Mouse (Mus musculus) MN1 (cell line): Measurements from ENCODE around the gene D10Jhu81e.
A peak's percentile ranks its signal among the peaks of the same experiment; 100 is the strongest.

ENCODE experiments used
- DNase-seq: peaks from one replicate; pipeline ENCODE4 v3.0.0-alpha.2; 2016; ENCODE audit warnings: low spot score

The D10Jhu81e gene

DNA sequence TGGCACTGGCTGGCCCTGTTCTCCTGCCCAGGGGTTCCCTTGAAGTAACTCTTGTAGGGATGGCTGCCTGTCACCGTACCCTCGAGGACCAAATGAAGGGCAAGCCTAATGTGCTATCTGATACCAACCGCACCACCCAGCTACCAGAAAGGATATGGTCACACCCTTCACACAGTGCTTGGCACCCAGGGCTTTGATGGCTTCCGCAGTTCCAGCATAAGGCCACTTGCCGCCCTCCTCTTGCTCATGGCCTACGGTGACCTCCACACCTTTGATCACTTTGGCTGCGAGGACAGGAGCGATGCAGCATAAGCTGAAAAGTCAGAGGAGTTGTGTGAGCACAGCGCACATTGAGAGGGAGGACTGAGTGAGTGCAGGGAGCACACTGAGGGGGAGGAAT lies 6.3 kb downstream of the D10Jhu81e start:
- DNase-seq: no peak

DNA sequence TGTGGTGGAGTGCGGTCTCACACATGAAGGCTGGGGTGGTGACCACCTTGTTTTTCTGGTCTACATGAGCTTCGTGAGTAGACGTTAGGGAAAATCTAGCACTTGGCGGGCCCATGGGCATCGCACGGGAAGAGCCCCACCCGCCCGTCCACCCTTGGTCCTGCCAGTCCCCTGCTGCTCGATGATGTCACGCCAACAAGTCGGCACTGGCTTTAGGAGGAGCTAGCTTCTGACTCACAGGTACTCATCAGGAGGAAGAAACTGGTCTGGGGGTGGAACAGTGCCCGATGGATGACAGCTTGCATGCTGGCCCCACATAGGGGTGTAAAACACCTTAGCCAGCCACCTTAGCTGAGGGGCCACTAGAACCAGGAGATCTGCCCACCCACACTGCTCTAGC lies 6.9 kb downstream of the D10Jhu81e start:
- DNase-seq: no peak

DNA sequence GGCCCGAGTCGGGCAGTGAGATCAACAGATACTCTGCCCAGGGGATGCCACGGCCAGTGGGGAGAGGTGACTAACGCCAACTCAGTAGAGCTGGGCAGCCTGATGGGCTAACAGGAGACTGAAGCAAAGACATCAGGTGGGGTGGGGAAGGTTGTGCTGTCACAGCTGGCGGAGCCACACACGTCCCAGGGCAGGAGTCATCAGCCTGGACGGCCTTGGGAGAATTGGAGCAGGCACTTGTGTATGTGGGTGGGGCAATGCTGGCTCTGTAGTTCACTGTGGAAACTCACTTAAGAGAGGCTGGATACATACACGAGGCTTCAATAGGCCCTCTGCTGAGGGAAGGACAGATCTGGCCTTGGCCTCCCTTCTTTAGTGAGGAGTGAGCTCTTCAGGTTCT lies 8.5 kb downstream of the D10Jhu81e start:
- DNase-seq: no peak

DNA sequence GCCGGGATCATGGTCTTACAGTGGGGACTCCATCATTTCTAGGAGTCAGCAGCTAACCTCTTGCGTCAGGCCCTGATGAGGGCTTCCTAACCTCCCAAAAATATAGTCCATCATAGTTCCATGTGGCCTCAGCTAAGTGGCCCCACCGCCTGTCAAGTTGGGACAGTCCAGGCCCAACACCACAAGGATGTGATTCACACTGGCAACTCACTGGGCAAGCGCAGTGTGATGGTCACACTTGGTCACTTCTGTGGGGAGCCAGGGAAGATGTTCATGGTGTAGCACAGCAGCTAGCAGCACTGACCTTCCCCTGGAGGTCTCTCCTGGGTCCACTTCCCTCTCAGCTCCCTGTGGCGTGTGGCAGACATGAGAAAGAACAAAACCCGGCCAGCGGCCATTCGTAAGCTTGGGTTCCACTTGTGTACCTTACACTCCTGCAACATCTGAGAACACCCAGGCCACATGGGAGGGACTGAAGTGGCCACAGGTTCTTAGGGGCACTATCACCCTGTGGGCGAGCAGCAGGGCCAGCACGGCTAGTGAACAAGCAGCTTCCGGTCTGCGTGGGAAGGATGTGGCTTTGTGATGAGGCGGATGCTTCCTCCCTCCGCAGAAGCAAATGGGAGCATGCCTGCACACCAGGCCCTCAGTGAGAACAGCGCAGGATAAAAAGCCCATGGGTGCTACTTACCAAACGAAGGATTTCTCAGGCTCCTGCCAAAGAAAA lies 9.1 kb downstream of the D10Jhu81e start:
- no peak for DNase-seq

DNA sequence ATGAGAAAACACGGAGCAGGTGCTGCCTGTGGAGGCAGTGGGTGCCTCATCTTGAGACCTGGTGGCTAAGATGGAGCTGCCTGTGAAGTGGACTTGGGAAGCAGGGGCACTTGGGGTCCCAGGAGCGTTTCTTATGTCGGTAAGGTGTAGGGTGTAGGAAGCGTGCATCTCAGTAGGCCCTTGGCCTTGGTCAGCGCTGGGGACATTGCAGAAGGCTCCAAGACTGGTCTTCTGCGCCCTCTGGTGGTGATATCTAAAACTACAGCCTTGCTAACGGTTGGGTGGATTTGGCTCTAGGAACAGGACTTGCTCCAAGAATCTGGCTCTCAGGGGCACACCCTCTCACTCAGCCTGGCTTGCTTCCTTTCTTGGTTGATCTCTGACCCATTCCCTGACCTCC lies 9.7 kb downstream of the D10Jhu81e start:
- DNase-seq: peak; percentile 92

DNA sequence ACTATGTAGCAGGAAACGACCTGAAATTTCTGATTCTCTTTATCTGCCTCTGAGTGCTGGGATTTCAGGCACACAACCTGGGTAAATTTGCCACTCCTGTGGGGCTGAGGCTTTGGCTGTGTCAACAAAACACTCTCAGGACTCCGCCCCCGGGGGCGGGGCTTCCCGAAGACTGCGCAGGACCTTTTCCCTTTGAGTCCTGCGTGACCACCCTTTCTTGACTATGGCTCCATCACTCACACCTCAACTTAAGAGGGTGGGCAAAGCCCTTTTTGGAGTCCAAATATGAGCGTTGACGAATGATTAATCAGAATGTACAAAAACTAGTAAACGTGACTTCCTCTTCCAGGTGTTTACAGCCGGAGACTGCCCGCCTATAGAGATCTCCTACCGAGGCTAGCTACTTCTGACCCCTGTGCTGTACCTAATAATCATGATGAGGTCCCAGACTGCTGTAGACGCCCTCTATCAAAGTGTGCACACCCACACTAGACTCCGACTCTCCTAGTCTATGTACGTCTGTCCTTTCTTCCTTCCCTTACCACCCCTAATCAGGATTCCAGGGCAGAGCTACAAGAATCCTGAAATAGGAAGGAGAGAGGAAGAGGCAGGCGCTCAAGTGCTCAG lies 10.2 kb downstream of the D10Jhu81e start:
- peak; percentile 46 for DNase-seq

DNA sequence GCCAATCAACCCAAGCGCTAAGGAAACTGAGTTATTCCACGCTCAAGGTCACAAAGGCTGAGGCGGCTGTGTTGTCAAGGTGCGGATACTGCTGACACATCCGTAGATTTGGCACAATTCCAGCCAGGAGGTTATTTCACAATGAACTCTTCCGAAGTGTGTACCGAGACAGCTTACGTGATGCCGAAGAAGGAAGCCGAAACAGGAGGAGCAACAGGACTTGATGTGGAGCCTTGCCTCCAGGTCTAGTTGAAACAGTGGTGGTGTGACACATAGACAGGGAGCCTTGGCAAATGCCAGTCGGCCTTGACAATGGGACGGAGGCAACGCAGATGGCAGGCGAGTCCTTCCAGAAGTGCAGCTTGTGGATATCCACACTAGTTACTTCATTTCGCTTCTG lies 11.5 kb downstream of the D10Jhu81e start:
- no peak for DNase-seq

DNA sequence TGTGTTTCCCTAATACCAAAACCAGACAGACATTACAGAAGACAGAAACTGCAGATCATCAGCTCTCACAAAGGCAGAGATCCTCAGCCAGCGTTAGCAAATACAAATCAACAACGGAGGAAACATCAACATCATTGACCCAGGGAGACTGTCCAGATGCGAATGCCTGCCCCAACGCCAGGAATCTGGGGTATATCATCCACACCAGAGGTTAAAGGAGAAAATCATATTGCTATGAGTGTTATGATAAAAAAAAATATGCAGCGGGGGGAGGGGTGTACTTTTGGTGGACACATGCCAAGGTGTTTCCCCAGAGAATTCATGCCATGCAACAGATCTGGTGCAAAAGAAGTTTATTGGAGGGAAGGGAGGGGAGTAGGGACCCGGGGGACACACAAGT lies 12.7 kb downstream of the D10Jhu81e start:
- DNase-seq: peak; percentile 60

DNA sequence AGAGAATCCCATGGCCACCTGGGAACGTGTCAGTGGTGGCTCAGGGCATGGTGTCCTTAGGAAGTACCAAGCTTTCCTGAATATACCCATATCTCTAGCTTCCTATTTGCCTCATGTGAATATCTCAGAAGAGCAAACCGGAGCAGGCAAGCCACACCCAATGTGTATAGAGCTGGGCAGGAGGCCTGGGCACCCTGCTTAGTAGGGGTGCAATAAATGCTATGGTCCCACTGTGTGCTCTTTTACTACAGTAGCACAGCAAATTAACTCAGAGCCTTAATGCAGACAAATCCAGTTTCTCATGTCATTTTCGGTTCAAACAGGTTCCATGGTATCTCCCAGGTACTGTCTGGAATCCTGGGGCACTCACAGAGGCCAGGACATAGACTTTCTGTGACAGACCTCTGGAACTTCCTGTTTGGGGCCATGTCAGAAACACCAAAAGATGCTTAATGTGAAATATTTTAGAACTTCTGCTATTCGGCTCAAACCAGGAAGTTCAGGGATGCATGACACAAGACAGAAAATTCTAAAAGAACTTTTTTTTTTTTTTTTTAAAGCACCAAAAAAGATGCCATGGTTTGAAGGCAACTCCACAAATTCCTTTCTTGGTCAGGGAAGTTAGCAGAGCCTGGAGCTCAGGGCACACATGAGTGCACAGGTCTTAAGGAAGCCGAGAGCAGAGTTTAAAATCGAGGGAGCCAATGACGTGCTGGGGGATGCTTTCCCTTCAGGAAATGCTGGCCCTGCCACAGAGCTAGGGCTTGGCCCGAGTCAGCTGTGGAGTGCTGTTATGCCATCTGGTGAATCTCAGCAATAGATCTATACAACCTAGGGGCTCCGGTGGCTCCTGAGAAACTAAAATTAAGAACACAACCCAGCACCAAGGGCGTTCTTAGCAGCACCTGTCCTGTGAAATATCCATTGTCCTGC lies 20.5 kb downstream of the D10Jhu81e start:
- no peak for DNase-seq

DNA sequence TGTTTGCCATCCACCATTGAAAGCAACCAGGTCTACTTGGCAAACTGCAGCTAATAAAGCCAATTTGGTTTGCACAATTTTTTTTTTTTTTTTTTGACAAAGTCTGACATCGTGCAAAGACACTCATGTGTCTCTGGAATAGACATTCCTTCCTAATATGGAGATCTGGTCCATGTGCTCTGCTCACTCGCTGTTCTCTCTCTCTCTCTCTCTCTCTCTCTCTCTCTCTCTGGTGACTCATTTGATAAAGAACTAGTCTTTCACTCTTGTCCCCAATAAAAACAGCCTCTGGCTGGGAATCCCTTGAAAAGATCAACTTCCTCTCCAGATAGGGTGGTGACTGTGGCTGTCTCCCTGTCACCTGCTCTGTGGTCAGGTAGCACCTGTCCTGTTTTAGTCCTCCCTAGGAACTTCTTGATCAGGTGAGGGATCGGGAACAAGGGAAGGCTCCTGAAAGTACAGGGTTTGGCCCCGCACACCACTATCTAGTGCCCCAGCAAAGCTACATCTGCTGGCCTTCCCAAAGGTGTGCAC lies 21.6 kb downstream of the D10Jhu81e start:
- peak; percentile 67 for DNase-seq

DNA sequence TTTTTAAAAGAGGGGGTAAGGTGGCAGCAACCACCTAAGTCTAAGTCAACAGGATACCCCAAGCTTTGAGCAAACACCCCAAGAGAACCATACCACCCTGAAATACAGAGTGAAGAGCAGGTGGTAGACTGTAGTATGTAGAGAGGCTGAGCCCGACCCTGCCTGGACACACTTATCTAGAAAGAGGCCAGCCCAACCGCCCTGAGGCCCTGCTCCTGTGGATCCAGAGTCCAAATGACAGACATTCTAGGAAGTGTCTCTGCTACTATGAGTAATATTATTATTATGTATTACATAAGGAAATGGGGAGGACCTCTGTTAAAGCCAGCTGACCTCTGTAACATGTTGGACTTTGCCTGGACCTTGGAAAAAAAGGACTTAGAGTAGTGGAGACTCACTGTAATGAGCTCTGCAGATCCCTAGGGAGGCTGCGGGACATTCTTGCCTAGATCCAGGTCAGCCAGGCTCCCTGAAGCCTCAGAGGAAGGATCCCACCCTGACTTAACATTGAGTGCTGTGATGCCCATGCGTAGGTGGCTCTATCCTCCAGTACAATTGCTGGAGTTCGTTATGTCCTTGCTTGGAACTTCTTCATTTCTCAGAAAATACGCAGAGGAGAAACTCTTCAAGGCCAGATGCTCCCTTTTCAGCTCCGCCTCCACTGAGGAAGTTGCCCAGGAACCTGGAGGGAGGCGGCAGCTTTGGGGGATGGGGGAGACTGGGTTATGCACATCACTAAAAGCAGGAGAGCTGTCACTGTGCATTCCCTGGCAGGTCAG lies 25.7 kb downstream of the D10Jhu81e start:
- DNase-seq: no peak

DNA sequence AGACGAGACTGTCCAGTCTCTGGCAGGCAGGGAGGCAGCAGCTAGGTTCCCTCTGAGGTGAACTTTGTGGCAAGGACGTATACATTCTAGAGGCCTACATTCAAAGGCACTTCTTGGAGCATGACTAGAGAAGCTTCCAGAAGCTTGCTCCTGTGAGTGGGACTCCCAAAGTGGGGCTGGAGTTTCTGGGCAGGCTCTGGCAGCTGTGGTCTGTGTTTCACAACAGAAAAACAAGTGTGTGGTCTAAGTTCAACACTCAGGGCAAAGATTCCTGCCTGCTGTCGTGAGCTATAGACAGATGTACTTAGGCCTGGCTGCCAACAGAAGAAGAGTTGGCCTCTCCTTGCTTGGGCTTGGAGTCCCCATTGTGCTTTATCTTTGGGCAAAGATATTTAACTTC lies 28.7 kb downstream of the D10Jhu81e start:
- DNase-seq: no peak

DNA sequence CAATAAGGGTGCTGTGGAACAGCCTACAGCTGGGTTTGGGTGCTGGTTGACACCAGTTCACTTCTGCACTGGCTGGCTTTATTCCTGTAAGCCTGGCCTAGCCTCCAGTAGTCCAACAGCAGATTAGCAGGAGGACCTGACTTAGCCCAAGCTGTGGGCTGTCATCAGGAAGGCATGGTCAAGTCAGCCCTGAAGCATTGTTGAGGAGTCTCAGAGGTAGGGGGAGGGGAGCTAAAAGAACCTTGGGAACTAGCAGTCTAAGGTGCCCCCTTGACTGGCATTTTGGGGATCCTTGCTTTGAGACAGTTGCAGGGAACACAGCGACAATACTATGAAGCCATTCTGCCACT lies 29.4 kb downstream of the D10Jhu81e start:
- no peak for DNase-seq

DNA sequence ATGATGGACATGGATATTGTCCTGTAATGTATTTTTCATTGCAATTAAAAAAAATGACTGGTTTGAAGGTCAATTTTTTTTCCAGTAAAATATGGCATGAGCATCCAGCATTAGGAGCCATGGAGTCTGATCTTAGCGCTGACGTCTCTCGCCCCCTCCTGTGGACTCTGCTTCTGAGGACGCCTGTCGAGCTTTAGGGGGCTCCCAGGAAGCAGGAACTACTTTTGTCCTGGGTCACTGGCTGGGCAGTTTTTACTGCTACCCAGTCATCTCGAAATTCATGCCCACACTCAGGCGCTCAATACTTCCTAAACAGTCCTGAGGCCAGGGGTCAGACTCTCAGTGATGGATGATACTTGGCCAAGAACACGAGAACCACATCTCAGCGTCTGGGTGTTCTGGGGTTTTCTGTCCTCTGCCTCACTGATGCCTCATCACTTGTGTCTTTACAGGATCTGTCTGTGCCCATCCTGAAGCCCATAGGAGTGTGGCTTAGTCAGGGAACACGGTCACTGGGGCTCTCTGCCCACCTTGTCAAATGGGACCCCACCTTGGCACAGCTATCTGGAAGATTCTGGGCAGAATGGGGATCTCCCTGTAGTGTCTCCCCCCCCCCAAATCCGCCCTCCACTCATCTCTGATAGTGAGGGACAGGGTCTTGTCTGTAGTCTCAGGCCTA lies 29.9 kb downstream of the D10Jhu81e start:
- DNase-seq: no peak

DNA sequence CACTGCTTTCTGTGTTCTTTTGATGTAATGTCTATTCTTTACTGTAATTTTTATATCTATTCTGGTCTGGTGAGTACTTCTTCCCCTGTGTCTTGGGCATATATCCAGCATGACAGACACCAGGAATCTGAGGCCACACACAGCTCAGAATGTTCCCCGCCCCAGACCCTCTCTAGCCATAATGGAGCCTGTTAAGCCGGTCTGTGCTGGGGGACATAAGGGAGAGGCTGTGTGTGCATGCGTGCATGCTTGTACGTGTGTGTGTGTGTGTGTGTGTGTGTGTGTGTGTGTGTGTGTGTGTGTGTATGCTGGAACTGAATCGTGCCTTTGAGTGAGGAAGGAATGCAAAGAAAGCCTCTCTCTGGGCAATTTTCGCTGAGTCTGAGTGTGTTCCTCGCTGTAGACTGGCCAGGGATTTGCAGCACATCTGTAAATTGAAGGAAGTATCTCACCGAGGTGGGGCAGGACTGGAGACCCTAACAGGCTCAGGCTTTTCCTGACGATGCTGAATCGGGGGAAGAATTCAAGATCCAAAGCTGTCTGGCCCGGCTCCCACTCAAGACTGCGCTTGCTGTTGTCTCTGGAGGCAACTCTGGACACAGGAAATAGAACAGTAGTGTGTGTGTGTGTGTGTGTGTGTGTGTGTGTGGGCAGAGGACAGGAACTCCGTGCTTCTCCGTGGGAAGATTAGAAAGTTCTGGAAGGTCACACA lies 30.6 kb downstream of the D10Jhu81e start:
- DNase-seq: no peak

DNA sequence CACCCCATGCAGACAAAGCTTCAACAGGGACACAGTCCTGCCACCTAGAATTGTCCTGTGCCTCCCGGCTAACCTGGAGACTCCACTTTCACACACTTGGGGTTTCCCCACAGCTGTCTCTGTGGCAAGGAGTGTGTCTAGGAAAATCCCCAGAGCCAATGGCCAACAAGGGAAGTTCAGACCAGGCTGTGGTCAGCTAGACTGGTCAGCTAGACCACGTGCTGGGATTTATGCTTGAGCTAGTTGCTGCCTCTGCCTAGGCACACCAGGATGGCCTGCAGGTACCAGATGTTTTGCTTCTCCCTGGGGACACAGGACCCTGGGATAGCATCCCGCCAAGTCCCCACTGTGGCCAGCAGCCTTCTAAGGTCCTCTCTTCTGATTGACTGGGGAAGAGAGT lies 32.4 kb downstream of the D10Jhu81e start:
- DNase-seq: no peak

DNA sequence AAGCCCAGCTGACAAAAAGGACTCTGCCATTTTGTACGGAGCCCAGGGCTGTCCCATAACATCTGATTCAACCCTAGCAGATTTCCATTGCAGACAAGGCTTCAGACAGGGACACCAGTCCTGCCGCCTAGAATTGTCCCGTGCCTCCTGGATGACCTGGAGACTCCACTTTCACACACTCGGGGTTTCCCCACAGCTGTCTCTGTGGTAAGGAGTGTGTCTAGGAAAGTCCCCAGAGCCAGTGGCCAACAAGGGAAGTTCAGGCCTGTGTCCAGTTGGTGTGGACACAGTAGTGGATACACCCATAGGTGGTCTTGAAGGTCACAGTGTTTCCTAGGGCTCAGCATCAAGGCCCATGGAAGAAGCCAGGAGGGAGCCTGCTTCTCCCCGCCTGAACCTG lies 33.6 kb downstream of the D10Jhu81e start:
- DNase-seq: no peak

DNA sequence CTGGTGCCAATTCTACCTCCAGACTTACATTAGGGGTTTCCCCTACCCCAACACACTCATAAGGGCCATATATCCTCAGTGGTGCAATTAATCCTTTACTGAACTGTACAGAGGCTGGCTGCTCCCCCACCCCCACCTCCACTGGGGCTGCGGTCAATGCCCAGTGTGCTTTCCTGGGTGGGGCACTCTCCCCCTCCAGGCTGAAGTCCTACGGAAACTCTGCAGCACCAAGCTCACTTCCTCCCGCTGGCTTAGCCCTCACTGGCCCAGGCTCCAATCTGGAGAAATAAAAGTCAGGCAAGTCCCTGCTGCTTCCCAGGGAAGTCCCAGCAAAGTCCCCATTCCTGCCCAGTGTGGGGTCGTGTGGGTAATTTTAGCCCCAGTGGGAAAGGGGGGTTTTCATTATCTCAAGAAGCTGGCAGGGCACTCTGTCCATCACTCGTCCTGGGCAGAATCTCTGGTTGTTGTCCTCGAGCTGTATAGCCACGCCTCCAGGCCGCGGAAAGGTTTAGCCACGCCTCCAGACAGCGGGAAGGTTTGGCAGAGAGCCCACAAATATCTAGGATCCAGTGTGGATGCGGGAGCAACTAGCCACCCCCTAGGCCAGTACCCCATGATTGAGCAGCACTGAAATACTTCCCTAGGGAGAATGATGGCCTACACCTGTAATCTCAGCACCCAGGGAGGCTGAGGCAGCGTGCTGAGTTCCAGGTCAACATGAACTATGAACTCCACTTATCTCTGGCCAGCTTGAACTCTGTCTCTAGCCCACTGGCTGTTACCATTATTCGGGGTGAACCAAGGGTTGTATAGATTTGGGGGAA lies 34.4 kb downstream of the D10Jhu81e start:
- peak; percentile 57 for DNase-seq

DNA sequence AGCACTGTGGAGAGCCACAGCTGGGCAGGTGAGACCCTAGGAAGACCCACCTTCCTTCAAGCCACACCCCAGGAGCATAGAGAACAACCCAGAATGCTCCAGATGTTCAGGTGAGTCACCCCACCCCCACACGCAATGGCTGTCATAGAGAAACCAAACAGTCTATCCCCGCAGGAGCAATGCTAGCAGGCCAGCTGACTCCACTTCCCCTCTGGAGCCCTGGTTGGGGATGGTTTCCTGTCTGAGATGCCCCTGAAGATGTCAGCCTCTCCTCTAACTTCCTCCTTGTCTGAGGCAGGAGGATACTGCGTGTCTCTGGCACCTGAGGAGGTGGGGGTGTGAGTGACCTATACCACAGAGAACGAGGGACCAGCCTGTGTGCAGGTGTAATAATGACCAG lies 35.2 kb downstream of the D10Jhu81e start:
- no peak for DNase-seq

DNA sequence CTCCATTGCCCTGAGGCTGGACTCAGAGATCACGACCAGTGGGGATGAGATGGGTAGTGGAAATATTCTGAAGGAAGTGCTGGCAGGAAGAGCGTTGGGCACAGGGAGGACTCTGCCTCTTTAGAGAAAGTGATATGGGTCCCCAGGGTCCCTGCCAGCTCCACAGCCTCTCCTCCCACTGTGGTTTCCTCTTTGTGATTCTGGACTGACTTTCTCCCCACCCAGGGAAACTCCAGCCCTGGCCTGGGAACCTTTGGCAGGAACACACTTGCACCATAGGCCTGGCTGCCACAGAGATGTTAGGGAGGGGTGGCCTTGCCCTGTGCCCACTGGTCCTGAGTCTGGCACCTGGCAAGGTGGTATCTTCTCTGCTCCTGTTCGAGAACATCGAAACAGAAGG lies 39.6 kb downstream of the D10Jhu81e start:
- no peak for DNase-seq
